Mouse (Mus musculus) regulatory T cell (primary cell): ENCODE results near the gene Git1.
"Not testable (repeated sequence)": the region's sequence is repeated elsewhere in the genome, so short reads cannot be mapped to it uniquely, and the experiment has no call there.

Experiments
- in situ Hi-C: fragments of 300-600 bp; cut with MboI, MseI; formaldehyde crosslinking; loops from one replicate; pipeline ENCODE4 v1.15.1; 2025; ENCODE audit warnings: high pct_unique_total_duplicates

Gene Git1

DNA sequence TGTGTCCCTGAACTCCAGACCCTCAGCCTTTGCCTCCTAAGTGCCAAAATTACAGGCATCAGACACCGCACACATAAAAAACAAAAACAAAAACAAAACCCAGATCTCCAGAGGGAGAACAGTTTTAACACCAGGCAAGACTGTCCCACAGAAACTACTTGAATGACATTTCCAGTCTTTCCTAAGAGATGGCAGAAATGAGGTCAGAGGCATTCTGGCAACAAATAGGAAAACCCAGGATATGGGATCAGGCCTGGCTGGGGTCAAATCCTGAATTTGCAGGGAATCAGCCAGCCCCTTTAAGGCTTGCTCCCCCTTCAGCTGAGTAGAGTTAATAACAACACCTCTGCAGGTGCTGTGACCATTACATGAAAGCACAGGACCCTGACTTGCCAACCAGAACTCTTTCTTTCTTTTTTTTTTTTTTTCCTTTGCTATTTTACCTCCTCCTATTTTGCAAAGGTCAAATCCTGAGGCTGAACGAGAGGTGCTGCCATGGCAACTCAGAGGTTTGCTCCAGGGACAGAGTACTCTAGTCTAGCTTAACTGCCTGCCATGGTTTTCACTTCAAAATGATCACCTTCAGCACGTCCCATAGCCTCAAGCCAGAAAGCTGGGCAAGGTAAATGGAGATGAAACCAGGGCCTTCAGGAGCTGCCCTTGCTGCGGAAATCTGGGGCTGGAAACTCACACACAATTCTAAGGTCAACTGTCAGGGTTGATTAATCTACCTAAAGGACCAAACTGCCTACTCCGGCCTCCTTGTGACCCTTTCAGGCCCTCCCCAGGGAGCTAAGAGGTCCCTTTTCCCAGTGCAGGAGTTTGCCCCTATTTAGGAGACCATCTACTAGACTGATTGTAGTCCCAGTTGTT, 23.4 kb downstream of the Git1 start:
- in situ Hi-C loops, result no loop called here

DNA sequence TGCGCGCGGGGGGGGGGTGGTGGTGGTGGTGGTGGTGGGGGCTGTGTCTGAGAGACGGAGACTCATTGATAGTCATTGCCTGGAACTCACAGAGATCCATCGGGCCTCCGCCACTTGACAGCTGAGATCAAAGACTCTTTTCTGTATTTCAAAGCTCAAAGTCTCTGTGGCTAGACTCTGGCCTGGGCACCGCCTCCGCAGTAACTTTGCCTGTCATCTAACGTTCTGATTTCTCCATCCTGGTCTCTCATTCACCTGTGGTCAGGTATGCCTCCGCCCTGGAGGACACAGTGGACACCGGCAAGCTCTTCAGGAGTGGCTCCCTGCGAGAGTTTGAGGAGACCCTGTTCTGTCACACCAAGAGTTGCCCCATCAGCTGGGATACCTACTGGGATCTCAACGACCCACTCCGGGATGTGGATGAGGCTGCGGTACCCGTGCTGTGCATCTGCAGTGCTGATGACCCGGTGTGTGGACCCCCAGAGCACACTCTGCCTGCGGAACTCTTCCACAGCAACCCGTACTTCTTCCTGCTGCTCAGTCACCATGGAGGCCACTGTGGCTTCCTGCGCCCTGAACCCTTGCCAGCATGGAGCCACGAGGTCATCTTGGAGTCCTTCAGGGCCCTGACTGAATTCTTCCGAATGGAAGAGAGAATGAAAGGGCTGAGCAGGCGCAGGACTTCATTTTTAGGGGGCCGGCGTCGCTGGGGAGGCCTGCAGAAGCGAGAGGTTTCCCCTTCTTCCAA, 24.9 kb downstream of the Git1 start:
- in situ Hi-C loops, result no loop called here

DNA sequence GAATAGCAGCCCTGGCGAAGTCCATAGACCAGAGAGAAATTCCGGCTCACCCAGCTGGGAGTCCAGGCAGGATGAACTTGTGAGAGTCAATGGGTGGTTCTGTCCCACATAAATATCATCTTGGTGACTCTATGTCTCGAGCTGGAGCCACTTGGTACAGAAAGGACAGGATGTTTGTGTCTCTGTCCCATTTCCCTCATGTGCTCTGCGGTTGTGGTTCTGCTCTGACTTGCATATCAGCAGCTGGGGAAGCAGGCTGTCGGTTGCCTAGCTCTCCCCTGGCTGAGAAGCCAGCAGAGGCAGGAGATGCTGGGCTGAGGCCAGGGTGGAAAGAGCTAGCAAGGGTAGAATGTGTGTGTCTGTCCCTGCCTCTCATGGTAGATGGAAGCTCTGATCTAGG, 25.7 kb downstream of the Git1 start, which contains the start of gene Gm10392:
Gene Gm10392, minus strand, starts transcription at position 156 of the 400 bp plus-strand sequence.
- in situ Hi-C loops, result no loop called here

DNA sequence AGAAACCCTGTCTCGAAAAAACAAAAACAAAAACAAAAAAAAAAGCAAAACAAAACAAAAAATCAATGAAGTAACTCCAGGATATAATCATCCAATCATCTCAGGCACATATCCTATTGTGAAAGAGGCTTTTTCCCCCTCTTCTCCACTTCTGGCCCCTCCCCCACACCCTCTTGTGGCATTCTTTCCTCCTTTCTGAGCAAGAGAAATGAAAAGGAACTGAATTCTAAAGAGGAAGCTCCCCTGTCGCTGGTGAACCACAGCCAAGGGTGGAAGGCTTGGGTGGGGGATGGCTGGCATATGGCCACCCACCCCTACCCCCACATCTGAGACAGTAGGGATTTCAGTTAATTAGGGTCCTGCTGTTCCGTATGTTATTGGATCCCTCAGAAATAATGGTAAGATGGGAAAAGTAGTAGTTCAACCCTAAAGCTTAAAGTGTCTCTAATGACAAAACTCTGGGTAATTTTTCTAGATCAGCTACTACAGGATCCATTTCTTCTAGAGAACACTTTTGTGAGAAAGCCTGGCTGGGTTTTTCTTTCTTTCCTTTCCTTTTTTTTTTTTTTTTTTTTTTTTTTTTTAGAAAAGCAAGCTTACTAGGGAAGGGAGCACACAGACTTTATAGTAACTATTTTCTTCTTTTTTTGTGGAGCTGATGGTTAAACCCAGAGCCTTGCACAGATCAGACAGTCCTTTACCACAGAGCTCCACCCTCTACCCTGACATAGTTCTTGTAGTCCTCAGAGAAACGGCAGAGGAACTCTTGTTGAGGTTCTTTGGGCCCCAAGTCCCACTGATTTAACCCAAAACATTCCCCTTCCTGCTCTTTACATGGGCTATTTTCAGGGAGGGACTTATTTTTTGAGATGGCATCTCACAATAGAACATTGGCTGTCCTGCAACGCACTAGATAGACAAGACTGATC, 27.5 kb downstream of the Git1 start:
- in situ Hi-C loops, result no loop called here

DNA sequence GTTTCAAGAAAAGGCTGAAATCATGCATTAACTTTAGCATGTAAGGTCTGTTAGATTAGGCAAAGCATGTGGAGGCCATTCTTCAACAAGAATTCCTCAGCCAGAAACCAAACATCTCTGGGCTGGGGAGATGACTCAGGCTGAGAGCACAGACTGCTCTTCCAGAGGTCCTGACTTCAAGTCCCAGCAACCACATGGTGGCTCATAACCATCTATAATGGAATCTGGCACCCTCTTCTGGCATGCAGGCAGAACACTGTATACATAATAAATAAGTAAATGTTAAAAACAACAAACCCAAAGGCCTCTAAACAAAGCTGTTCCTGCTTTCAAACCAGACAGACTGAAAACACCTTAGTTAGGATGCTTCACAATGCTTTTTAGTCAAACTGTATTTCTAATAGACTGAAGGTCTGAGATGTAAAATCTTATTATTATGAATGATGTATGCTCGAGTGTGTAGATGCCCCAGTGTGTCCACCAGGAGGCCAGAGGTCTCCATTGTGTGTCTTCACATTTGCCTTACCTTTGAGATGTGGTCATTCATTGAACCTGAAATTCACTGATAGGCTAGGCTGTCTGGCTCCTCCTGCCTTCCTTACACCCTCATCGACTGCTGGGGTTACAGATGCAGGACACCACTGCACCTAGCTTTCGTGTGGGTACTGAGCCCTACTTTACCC, 32.6 kb downstream of the Git1 start:
- in situ Hi-C loops, result no loop called here

DNA sequence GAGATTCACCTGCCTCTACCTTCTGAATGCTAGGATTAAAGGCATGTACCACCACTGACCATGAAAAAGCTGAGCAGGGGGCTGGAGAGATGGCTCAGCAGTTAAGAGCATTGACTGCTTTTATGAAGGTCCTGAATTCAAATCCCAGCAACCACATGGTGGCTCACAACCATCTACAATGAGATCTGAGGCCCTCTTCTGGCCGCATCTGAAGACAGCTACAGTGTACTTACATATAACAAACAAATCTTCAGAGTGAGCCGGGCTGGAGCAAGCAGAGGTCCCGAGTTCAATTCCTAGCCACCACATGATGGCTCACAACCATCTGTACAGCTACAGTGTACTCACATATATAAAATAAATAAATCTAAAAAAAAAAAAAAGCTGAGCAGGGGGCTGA, 35.1 kb downstream of the Git1 start:
- in situ Hi-C loops, result not testable (repeated sequence)

DNA sequence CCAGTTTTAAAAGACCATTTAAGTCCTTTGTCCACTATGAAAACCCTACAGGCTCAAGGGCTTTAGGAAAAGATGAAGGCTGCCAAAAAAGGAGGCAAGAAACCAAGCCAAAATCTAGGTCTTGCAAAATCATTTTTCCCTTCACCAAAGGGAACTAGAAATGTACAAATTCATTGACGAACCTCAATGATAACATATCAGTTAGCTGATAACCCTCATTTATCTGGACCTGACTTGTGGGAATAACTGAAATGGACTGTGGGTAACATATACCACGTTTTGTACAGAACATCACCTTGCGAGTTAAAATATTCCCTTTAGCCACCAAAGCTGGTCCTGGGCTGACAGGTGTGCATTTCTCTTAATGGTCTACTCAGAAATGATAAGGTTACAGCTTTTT, 36.3 kb downstream of the Git1 start:
- in situ Hi-C loops, result no loop called here

DNA sequence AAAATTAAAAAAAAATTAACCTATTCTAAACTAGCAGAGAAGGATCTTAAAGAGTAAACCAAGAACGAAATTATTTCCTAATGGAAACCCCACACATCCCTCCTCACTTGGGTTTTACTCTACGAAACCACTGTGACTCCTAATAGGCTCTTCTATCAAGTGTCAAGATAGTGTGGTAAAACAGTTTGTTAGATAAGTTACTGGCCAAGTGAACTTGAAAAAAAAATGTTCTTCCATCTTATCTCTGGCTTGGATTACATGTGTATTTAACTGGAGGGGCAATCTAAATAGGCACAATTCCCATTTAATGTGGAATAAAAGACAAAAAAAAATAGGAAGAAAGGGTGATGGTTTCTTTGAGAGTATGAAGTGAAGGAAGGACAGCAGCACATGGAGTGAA, 37.5 kb downstream of the Git1 start:
- in situ Hi-C loops, result no loop called here

DNA sequence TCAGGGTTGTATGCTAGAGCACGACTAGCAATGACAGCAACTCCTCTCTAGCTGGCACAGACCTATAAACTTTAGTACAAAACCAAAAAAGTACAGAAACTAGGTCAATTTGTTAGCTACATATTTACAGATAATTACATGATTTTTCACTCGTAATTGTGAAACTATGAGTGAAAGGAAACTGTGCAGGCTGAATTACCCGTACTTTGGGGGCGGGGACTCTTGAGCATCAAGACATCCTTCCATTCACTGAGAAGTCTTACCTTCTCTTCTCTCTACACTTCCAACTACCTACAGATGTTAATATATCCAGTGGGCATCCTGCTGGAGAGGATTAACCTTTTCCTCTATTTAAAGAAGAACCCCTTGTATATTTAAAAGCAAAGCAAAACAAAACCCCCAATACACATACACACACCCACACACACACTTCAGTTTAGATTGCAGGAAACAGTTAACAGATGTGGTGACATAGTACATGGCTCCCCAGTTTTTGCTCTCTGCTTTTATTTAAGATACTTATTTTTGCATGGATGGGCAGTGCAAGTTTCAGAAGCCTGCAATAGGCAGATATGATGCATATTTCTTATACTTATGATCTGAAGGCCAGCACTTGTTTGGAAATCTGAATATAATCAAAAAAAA, 39.0 kb downstream of the Git1 start:
- in situ Hi-C loops, result no loop called here

DNA sequence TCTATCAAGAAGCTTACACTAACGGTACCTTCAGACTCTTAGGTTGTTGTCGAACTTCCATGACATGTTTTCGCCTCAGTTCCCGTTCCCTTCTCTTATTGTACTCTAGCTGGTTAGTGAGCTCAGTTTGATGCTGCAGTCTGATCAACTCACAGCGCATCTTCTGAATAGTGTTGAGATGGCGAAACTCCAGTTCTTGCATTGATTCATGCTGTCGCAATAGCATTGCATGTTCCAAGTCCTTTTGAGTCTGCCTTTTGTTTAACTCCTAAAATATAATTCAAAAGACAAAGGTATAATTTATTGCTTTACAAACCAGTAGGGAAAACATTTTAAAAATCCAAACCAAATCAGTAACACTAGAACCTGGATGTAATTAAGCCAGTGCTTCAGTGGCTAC, 51.9 kb downstream of the Git1 start:
- in situ Hi-C loops, result no loop called here
